Mouse (Mus musculus) limb, embryonic 14.5 days (tissue): ENCODE measurements around the gene Olfr374. TPM values are rescaled to one million over a fixed set of nuclear protein-coding genes. Genes with fewer than 3 reads are reported as not detected.

Source experiments
- ATAC-seq: fragments of 200-750 bp; cut with Nextera tagmentation; 2 replicates; pipeline ENCODE4 v1.8.0; 2017; ENCODE audit warnings: low read depth, moderate number of reproducible peaks, moderate TSS enrichment; ENCODE audit not compliant: low FRiP score
- DNase-seq: peaks from one replicate; pipeline ENCODE4 v3.0.0-alpha.2; 2015; ENCODE audit warnings: low spot score
- H3K27ac ChIP-seq: fragments of 300-500 bp; sonication (generic); replicated peaks from 2 replicates; pipeline ENCODE4 v1.5.1; 2014; ENCODE audit warnings: low read depth, mild to moderate bottlenecking, low read length, moderate library complexity, mixed read lengths
- H3K27me3 ChIP-seq: fragments of 300-500 bp; sonication (generic); 2 replicates; pipeline ENCODE4 v1.6.1; 2014; ENCODE audit warnings: low read length, mixed read lengths; ENCODE audit not compliant: control insufficient read depth, insufficient read depth
- H3K36me3 ChIP-seq: fragments of 300-500 bp; sonication (generic); 2 replicates; pipeline ENCODE4 v1.6.1; 2014; ENCODE audit warnings: mild to moderate bottlenecking, low read length, moderate library complexity, mixed read lengths; ENCODE audit not compliant: control insufficient read depth, insufficient read depth
- H3K4me1 ChIP-seq: fragments of 300-500 bp; sonication (generic); 2 replicates; pipeline ENCODE4 v1.6.1; 2014; ENCODE audit warnings: antibody characterized with exemption, low read length, mixed read lengths; ENCODE audit not compliant: control insufficient read depth, insufficient read depth
- H3K4me2 ChIP-seq: fragments of 300-500 bp; sonication (generic); replicated peaks from 2 replicates; pipeline ENCODE4 v1.6.1; 2014; ENCODE audit warnings: low read depth, mild to moderate bottlenecking, low read length, moderate library complexity; ENCODE audit not compliant: severe bottlenecking
- H3K4me3 ChIP-seq: fragments of 300-500 bp; sonication (generic); replicated peaks from 2 replicates; pipeline ENCODE4 v1.5.1; 2014; ENCODE audit warnings: low read length
- H3K9ac ChIP-seq: fragments of 300-500 bp; sonication (generic); 2 replicates; pipeline ENCODE4 v1.6.1; 2014; ENCODE audit warnings: mild to moderate bottlenecking, low read depth, low read length, moderate library complexity; ENCODE audit not compliant: severe bottlenecking
- H3K9me3 ChIP-seq: fragments of 300-500 bp; sonication (generic); 2 replicates; pipeline ENCODE4 v1.6.1; 2016; ENCODE audit warnings: low read length; ENCODE audit not compliant: control insufficient read depth
- POLR2A ChIP-seq: fragments of 200-500 bp; IDR thresholded peaks from 2 replicates; pipeline ENCODE4 v1.8.0; 2012; ENCODE audit warnings: inconsistent platforms, mild to moderate bottlenecking, moderate library complexity, borderline replicate concordance; ENCODE audit not compliant: insufficient read depth, insufficient read length; ENCODE audit errors: extremely low read depth
- WGBS: fragments of 180-500 bp; shearing (Covaris S2); extraction: QIAGEN DNeasy Blood & Tissue Kit; methylation state at CpG from one replicate; pipeline ENCODE4 v1.1.7; 2014; 5-methylcytosine and 5-hydroxymethylcytosine counted together
- polyA plus RNA-seq, 2 experiments: library from polyadenylated mRNA; depleted of rRNA in 1 of 2; stranded (reverse) in 1 of 2; unstranded in 1 of 2; fragments of >200 nt; fragmentation: Nextera tagmentation in 1 of 2; extraction: Ambion mirVana in 1 of 2; gene quantifications; 2 replicates each; pipeline versions ENCODE4 v1.2.1 to v1.2.3; 2012 to 2014

Gene Olfr374
- polyA plus RNA-seq, 2 experiments = 0.14 TPM; not detected in 1

- no peaks in the 10 kb centered on the region for H3K27me3 ChIP-seq
- H3K4me2 ChIP-seq = no peak overlapping the region
- no peak for TF ChIP-seq POLR2A
- no peak overlapping the region for H3K27ac ChIP-seq
- DNase-seq (no peak), ATAC-seq (no peak)
- H3K9me3 ChIP-seq = no peaks in the 10 kb centered on the region
- no peaks in the 10 kb centered on the region for H3K4me1 ChIP-seq
- no peak overlapping the region for H3K4me3 ChIP-seq
- H3K36me3 ChIP-seq = peaks cover 95% of the 10 kb centered on the region
- no peak overlapping the region for H3K9ac ChIP-seq
- 90% methylated on average over 2 of the region's 2 CpGs for WGBS
Observed at GRCm38 (mm10) chr8:72147266-72147665, 40.4 kb downstream of the Olfr374 start.

GRCm38 (mm10) chr8:72149056-72149455 lies 42.2 kb downstream of the Olfr374 start:
- Histone ChIP-seq H3K4me1 (no peaks in the 10 kb centered on the region), H3K4me2 (no peak overlapping the region), H3K36me3 (peaks cover 84% of the 10 kb centered on the region), H3K4me3 (no peak overlapping the region), H3K27me3 (no peaks in the 10 kb centered on the region), H3K9ac (no peak overlapping the region), H3K9me3 (no peaks in the 10 kb centered on the region), H3K27ac (no peak overlapping the region)
- DNase-seq (no peak), ATAC-seq (no peak)
- TF ChIP-seq POLR2A = no peak
- 81% methylated on average over 1 of the region's 1 CpGs for WGBS

- H3K27ac ChIP-seq = no peak overlapping the region
- ATAC-seq = no peak
- TF ChIP-seq POLR2A = no peak
- DNase-seq = no peak
- WGBS = 81% methylated on average over 3 of the region's 3 CpGs
- H3K9ac ChIP-seq = no peak overlapping the region
- no peaks in the 10 kb centered on the region for H3K9me3 ChIP-seq
- peaks cover 59% of the 10 kb centered on the region for H3K36me3 ChIP-seq
- H3K4me1 ChIP-seq = no peaks in the 10 kb centered on the region
- no peaks in the 10 kb centered on the region for H3K27me3 ChIP-seq
- no peak overlapping the region for H3K4me3 ChIP-seq
- no peak overlapping the region for H3K4me2 ChIP-seq
Observed at GRCm38 (mm10) chr8:72151418-72152078, 44.7 kb downstream of the Olfr374 start.

GRCm38 (mm10) chr8:72153382-72153781 lies 46.5 kb downstream of the Olfr374 start:
- Histone ChIP-seq H3K27me3 (no peaks in the 10 kb centered on the region), H3K36me3 (peaks cover 41% of the 10 kb centered on the region), H3K4me1 (no peaks in the 10 kb centered on the region), H3K4me3 (no peak overlapping the region), H3K4me2 (no peak overlapping the region), H3K27ac (no peak overlapping the region), H3K9ac (no peak overlapping the region), H3K9me3 (no peaks in the 10 kb centered on the region)
- ATAC-seq (no peak), DNase-seq (no peak)
- no peak for TF ChIP-seq POLR2A

GRCm38 (mm10) chr8:72158096-72158495 lies 51.3 kb downstream of the Olfr374 start:
- 91% methylated on average over 2 of the region's 2 CpGs for WGBS

GRCm38 (mm10) chr8:72158726-72159125 lies 51.9 kb downstream of the Olfr374 start:
- H3K27ac ChIP-seq = no peak overlapping the region
- ATAC-seq = no peak
- H3K4me1 ChIP-seq = peaks cover 12% of the 10 kb centered on the region
- WGBS = 80% methylated on average over 3 of the region's 3 CpGs
- no peak overlapping the region for H3K4me3 ChIP-seq
- TF ChIP-seq POLR2A = no peak
- H3K9ac ChIP-seq = no peak overlapping the region
- no peak for DNase-seq
- no peak overlapping the region for H3K4me2 ChIP-seq
- H3K27me3 ChIP-seq = no peaks in the 10 kb centered on the region
- H3K9me3 ChIP-seq = no peaks in the 10 kb centered on the region
- 0 out of 2 replicates have a peak, but pooled peaks cover 3% of the 10 kb centered on the region for H3K36me3 ChIP-seq

More at GRCm38 (mm10) chr8:72158096-72158495, 51.3 kb downstream of the Olfr374 start:
- Histone ChIP-seq H3K36me3 (peaks cover 5% of the 10 kb centered on the region), H3K27ac (no peak overlapping the region), H3K4me2 (no peak overlapping the region), H3K4me1 (peaks cover 12% of the 10 kb centered on the region), H3K27me3 (no peaks in the 10 kb centered on the region), H3K9ac (no peak overlapping the region), H3K4me3 (no peak overlapping the region), H3K9me3 (no peaks in the 10 kb centered on the region)
- TF ChIP-seq POLR2A = no peak
- ATAC-seq (no peak), DNase-seq (no peak)
